Mouse (Mus musculus) G1E-ER4 (cell line): ENCODE data around the gene Gm49322. TPM values are rescaled to one million over a fixed set of nuclear protein-coding genes. Genes with fewer than 3 reads are reported as not detected.

Experiments used
- GATA1 ChIP-seq: IDR thresholded peaks from one replicate; pipeline ENCODE4 v1.8.0; 2012; ENCODE audit warnings: low read length, inconsistent platforms
- polyA plus RNA-seq: library from polyadenylated mRNA; stranded (reverse); fragments of >175 nt; gene quantifications from 2 replicates; pipeline ENCODE4 v1.2.3, GENCODE M21; 2012

Gene Gm49322
- polyA plus RNA-seq, 1 experiment = 2.0 TPM

DNA sequence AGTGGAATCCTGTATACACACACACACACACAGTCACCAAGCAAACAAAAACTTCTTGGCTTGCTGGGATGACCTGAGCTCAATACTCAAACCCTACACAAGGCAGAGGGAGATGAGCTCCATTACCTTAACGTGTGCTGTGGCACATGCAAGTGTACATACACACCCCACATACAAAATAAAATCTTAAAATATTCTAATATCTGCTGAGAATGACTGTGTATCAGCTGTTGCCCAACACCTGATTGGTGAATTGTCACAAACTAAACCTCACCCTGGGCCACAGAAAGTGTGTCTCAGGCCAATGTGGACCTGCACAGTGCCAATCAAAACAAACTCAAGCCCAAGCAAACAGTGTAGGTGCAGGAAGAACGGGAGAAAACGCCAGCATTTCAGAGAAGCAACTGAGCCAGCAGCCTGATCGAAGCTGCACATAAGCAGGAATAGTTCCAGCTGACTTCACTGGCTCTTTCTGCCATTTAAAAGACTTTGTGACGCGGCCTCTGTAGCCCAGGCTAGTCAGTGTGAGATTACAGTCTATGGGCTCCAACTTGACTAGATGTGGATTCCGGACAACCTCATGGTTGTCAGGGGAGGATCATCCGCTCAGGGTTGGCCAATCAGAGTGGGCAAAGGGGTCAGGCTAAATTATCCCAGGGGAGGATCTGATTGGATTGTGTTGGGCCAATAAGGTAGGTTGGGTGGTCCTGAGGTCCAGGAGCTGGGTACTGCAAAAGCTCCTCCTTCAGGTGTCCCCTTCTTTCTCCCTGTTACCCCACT, 13.8 kb downstream of the Gm49322 start:
- TF ChIP-seq GATA1 = no peak

DNA sequence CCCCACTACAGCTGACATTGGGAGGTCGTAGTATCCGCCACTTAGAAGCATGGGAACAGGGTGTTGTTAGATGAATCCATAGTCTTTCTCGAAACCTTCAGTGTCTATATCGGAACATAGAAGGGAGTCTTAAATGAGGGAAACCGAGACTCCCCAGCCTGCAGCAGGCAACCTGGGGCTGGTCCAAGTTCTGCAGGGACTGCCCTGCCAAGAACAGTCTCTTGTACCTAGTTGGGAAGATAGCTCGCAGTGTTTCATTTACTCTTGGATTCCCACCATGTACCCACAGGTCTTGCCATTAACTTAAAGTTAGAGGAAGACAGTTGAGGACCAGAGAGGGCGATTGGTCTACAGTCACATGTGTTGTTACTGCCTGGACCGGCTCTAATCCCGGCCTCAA, 14.5 kb downstream of the Gm49322 start:
- TF ChIP-seq GATA1 = no peak

DNA sequence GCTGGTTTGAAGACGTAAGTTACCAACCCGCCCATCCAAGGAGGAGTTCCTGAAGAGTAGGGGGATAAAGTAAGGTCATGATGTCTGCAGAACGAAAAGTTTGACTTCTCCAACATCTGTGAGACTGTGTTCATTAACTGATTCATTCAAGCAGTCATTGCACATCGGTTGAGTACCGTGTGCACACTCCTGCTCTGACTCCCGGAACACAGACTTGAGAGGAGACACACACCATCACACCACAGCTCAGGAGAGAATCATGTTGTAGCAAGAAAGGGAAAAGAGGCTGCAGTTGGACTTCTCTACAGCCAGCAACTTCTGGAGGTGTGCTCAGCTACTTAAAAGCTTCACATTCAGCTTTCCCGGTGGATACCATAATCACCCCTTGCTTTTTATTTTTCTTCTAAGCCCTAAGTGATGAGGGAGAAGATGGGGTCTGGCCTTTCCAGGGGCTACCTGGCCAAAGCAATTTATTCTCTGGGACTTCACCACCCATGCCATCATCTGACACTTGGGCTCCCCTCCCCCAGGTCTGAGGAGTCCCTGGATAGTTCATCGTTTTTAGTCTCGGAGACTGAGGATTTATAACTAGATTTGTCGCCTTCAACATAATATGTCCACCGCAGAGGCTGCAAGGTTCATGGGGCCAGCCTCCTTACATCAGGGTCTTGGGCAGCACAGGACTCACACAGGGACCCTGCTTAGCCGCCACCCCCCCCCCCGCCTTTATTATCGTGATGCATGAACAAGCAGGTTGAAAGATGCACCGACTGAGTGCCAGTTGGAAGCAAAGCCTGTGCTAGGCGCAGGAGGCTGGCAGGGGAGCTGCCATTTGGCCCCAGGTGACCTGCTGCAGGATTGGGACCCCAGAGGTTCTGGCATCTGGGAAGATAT, 15.2 kb downstream of the Gm49322 start:
- TF ChIP-seq GATA1 = no peak

DNA sequence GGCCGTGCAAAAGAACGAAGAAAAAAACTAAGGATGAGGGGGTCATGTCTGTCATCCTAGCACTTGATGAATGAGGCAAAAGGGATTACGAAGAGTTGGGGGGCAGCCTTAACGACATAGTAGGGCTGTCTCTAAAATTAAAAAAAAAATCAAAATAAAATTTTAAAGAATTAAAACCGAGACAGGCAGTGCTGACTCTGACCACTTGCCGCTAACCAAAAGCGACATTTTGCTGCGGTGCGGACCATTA, 15.8 kb downstream of the Gm49322 start:
- TF ChIP-seq GATA1 = no peak

DNA sequence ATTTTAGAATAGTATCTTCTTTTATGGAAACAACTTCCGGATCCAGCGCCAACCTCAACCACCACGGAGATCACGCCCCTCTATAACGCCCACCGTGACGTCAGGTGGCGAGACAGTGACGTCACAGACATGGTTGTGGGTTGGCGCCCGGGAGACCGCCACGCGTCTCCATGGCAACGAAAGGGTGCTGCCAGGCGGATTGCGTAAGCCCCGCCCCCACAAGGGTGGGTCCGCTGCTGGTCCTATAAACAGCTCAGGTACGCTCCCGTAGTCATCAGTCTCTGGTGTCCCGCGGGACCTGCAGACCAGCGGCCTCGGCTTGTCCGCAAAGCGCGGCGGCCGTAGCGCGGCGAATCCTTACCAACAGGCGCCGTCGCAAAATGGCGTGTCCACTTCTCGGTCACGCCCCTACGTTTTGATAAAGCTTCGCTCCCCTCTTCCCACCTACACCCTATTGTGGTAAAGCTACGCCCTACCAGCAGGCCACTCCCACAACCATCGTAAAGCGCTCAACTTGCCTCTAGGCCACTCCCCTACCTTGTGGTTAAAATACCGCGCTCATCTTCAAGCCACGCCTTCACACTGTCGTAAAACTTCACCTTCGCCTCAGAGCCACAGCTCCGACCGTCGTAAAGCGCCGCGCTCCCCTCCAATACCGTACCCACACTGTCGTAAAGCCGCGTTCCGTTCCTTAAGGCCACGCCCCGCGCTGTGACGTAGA, 16.3 kb downstream of the Gm49322 start:
- no peak for TF ChIP-seq GATA1

DNA sequence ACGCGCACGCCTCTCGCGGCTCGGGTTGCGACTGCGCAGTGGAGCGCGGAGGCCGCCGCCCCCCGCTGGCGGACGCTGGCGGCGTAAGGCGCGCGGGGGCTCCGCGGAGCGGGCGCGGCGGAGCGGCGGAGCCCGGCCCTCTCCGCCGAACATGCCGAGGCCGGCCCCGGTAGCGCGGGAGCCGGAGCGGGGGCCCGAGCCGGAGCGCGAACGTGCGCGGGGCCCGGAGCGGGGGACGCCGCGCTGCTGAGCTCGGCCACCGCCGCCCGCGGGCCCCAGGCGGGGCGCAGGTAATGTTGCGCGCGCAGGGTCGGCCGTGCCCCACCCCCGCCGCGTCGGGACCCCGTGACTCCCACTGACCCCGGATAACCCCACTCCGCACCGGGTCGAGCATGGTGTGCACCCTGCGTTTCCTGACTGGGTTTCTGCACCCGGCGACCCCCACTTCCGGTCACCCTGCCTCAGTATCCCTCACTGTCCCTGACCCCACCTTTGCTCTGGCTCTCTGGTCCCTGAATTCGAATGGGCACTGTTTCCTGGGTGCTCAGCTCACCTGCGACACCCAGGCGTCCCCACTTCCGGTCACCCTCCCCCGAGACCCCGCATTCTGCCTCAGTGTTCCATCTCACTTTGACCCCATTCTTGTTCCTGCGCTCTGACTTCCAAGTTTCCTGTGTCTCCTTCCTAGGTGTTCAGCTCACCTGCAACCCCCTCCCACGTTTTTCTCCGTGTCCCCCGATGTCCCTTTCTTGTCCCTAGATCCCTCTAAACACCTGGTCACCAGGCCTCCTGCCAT, 17.0 kb downstream of the Gm49322 start, which contains the start of gene Csnk1g2:
TSS of gene Csnk1g2 (plus strand) at position 178 of the 796 bp plus-strand sequence.
- no peak for TF ChIP-seq GATA1

DNA sequence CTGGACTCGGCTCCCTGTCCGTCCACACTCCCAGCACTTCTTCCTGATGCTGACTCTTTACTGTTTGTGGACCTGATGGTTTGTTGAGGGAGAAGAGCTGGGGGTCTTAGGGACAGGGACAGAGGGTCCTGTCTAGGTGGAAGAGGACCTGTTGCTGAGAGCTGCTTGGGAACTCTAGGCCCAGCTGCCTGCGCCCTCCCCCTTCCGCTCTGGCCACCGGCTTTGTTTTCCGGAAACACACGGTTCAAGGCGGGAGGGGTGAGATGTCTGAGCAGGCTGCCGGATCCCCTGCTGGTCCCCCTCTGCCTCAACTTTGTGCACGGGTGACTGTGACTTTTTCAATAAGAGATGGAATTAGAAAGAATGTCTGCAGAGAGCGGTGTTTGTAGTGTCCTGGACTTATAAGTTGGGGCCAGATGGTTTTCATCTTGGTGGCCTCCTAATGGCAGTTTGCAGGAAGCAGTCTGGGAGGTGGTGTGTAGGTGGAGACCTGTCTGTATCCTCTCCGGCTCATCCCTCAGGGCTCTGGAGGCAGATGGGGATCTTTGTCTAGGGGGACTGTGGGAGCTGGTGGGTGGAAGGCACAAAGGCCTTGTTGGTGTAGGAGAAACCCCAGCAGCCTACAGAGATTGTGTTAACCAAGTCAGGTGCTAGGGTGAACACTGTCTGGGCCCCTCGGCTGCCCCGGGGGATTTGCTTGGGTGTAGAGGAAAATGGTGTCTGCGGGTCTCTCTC, 17.8 kb downstream of the Gm49322 start:
- TF ChIP-seq GATA1 = no peak

DNA sequence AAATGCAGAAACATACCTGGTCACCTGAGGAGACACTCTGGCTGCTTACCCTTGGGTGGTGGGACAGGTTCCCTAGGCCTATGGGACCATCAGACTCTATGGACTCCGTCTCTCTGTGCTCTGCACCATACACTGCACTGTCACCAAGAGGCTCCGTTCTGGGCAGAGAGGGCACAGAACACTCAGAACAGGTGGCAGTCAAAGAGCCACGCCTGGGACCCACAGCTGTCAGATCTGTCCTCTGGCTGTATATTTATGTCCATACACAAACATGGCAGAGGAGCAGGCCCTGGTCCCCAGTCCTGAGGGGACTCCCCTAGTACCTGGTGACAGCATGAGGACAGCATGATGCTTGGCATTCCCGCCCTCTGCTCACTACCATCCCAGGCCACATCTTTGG, 19.9 kb downstream of the Gm49322 start:
- no peak for TF ChIP-seq GATA1

DNA sequence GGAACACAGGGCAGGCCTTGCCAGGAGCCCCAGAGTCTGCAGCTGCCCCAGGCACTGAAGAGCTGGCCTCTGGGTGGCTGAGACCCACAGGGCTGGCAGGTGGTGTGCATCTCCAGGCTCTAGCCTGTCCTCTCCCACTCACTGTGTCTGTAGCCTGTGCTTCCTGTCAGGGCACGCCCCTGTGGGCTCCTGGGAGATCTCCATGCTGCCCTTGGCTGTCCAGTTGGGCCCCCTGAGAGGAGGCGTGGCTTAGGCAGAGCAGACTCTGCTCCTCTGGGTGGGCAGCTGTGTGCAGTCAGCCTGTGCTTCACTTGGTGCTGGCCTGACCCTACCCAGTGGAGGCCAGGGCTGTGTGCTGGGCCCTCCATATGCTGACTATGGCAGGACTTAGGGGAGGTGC, 21.9 kb downstream of the Gm49322 start:
- TF ChIP-seq GATA1 = no peak

DNA sequence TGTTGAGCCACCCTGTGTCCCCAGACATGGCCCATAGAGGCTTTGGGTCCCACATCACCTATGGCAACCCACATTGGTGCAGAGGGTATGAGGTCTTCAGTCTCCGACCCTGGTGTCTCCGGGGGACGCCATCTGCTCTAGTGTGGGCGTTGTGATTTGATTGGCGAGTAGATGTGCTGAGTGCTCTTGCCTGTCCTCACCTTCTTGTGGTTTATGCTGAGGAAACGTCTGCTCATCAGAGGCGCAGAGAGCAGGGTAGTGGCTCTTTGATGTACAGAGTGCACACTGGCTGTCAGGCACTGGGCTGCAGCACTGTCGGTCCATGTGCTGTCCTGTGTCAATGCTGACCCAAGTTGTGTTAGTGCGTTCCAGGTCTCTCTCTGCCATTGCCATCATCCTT, 23.1 kb downstream of the Gm49322 start:
- TF ChIP-seq GATA1 = no peak

DNA sequence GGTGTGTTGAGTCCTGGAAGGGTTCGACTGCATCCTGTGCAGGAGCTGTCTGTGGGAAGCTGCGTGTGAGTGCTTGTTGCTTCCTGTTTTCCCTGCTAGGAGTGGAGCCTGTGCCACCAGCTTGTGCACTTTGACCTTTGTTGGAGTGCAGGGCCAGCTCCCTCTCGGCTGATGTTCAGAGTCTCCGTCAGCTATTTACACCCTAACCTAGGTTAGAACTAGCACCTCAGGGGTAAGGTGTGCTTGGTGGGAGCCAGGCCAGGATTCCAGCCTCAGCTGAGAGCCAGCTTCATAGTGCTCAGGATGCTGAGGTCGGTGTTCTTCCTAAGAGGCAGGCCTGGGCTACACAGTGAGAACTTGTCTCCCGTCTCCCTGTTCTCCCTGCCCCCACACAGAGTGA, 29.5 kb downstream of the Gm49322 start:
- TF ChIP-seq GATA1 = no peak

DNA sequence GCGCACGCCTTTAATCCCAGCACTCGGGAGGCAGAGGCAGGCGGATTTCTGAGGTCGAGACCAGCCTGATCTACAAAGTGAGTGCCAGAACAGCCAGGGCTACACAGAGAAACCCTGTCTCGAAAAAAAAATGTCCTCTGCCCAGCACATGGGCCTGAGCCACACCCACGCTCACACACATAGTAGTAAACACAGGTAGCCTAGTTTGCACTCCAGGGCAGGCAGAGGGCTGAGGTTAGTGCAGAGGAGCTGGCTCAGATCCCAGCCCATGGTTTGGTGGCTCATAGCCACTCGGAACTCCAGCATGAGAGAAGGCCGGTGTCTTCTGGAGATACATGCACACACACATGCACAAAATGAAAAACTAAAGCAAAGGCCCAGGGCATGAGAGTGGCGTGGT, 41.1 kb downstream of the Gm49322 start:
- no peak for TF ChIP-seq GATA1

DNA sequence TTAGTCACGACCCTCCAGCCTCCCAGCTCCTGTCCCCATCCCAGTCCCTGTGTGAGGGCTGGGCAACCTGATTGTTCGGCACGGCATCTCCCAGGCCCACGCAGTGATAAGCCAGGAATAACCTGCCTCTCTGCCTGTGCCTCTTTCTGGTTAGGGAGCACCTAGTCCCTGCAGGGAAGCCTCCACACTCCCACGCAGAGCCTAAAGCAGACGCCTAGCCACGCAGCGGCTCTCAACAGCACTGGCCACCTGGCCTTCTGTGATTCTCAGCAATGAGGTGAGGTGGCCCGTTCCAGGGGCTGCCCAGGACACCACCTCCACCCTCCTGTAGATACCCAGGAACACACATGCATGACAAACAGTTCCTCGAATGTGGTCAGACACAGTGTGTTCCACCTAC, 44.6 kb downstream of the Gm49322 start:
- TF ChIP-seq GATA1 = no peak

DNA sequence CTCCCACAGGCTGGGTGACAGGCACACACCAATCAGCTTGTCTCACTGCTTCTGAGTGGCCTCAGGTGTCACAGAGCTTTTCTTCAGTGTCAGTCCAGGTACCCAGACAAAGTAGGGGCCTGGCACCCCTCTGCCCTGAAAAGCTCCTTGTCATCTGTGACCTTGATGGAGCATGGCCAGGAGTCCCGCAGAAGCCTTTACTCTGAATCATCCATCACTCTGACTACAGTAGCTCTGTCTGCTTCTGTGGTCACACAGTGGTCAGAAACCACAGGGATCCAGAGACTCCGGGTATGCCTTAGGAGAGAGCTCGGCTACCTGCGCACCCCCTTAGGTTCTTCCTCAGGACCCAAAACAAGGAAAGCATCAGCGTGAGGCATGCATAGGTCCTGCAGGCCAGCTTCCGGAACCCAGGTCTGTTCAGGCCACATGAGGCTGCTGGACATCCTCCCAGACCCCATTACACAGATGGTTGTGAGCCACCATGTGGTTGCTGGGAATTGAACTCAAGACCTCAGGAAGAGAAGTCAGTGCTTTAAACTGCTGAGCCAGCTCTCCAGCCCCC, 47.4 kb downstream of the Gm49322 start:
- TF ChIP-seq GATA1 = no peak

DNA sequence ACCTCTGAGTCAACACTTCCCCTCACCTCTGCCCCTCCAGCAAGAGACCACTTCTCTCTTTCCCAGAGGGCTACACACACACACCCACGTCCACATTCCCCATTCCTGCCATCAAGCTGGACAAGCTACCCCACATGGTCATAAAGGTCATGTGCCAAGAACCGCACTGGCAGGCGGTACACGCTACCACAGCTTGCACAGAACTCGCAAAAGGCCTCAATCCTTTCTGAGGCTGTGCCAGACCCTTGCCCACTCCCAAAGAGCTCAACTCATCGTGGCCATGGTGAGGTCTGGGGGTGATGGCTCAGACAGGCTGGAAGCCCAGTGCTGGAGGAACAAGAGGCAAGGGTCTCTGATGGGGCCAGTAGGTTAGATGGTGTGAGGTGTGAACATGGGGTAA, 49.0 kb downstream of the Gm49322 start:
- TF ChIP-seq GATA1 = no peak
